Mouse (Mus musculus) liver, adult 2 months (tissue): ENCODE results near the gene Irf2. TPM values are rescaled to one million over a fixed set of nuclear protein-coding genes. Genes with fewer than 3 reads are reported as not detected.
A peak's percentile ranks its signal among the peaks of the same experiment; 100 is the strongest.

Experiments
- DNase-seq: peaks from one replicate; pipeline ENCODE4 v3.0.0-alpha.2; 2011; ENCODE audit warnings: low read depth, low spot score; ENCODE audit errors: extremely low read depth
- H3K27ac ChIP-seq: fragments of 200-500 bp; replicated peaks from 2 replicates; pipeline ENCODE4 v1.5.1; 2012; ENCODE audit warnings: low read depth, mild to moderate bottlenecking, control low read depth, inconsistent platforms, low read length; ENCODE audit not compliant: insufficient read depth
- H3K27me3 ChIP-seq: fragments of 200-500 bp; 2 replicates; pipeline ENCODE4 v1.6.1; 2012; ENCODE audit warnings: mild to moderate bottlenecking, moderate library complexity, low read length, inconsistent platforms; ENCODE audit not compliant: control insufficient read depth, insufficient read depth
- H3K36me3 ChIP-seq: fragments of 200-500 bp; 2 replicates; pipeline ENCODE4 v1.6.1; 2012; ENCODE audit warnings: low read length, inconsistent platforms; ENCODE audit not compliant: control insufficient read depth, insufficient read depth
- H3K4me1 ChIP-seq: fragments of 200-500 bp; 2 replicates; pipeline ENCODE4 v1.6.1; 2011; ENCODE audit warnings: low read length; ENCODE audit not compliant: control insufficient read depth, insufficient read depth
- H3K4me3 ChIP-seq: fragments of 200-500 bp; 2 replicates; pipeline ENCODE4 v1.5.1; 2011; ENCODE audit warnings: low read depth, mild to moderate bottlenecking, control low read depth, low read length, moderate library complexity; ENCODE audit not compliant: insufficient read depth
- H3K79me2 ChIP-seq: fragments of 200-500 bp; 2 replicates; pipeline ENCODE4 v1.6.1; 2012; ENCODE audit warnings: inconsistent platforms, mild to moderate bottlenecking, low read length, moderate library complexity; ENCODE audit not compliant: control insufficient read depth, insufficient read depth
- H3K9ac ChIP-seq: fragments of 200-500 bp; 2 replicates; pipeline ENCODE4 v1.6.1; 2012; ENCODE audit warnings: low read depth, mild to moderate bottlenecking, control low read depth, inconsistent platforms, low read length
- CTCF ChIP-seq: fragments of 200-500 bp; IDR thresholded peaks from 2 replicates; pipeline ENCODE4 v1.5.1; 2011; ENCODE audit warnings: low read depth, low read length, control low read depth
- POLR2A ChIP-seq: fragments of 200-500 bp; IDR thresholded peaks from 2 replicates; pipeline ENCODE4 v1.6.1; 2011; ENCODE audit warnings: low read length, control low read depth; ENCODE audit not compliant: insufficient read depth; ENCODE audit errors: extremely low read depth
- WGBS: fragments of 180-500 bp; shearing (Covaris S2); methylation state at CpG from one replicate; pipeline ENCODE4 v1.1.7; 2018; 5-methylcytosine and 5-hydroxymethylcytosine counted together
- polyA plus RNA-seq: library from polyadenylated mRNA; depleted of rRNA; stranded (reverse); fragments of >200 nt; gene quantifications from 2 replicates; pipeline ENCODE4 v1.2.3, GENCODE M21; 2012
- total RNA-seq: library from RNA; depleted of rRNA; stranded (reverse); fragments of >200 nt; gene quantifications from 2 replicates; pipeline ENCODE4 v1.2.3, GENCODE M21; 2014

The Irf2 gene
- total and polyA plus RNA-seq, 2 experiments, result 13.7 to 23.4 TPM

DNA sequence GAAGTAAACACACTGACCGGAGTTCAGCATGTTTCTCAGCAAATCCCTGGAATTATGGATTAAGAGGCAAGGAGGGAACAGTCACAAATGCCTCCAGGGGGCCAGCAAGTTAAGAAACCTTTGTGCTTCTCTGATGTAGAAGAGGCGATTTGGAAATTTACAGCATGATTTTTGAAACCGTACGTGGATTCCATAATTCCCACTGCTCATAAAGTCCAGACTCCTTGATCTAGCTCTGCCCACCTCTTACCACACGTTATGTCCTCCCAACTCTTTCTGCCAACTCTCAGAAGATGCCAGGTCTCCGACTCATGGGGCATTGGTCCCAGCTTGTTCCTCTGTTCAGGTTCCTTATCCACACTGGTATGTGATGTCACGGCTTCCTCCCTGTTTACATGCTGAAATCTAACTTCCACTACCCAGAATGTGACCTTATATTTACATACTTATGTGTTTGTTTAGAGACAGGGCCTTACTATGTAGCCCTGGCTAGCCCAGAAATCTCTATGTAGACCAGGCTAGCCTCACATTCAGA, 7.1 kb upstream of the Irf2 start:
- WGBS, result 86% methylated on average over 7 of the region's 7 CpGs
- H3K27ac ChIP-seq, result no peak overlapping the region
- peaks cover 4% of the 10 kb centered on the region; the same call in 1 of the 2 replicates for H3K4me1 ChIP-seq
- no peak for DNase-seq
- H3K79me2 ChIP-seq, result no peaks in the 10 kb centered on the region
- H3K36me3 ChIP-seq, result no peaks in the 10 kb centered on the region
- H3K9ac ChIP-seq, result no peak overlapping the region
- no peaks in the 10 kb centered on the region for H3K27me3 ChIP-seq
- H3K4me3 ChIP-seq, result no peak overlapping the region
- no peak for TF ChIP-seq POLR2A
- no peak for TF ChIP-seq CTCF

DNA sequence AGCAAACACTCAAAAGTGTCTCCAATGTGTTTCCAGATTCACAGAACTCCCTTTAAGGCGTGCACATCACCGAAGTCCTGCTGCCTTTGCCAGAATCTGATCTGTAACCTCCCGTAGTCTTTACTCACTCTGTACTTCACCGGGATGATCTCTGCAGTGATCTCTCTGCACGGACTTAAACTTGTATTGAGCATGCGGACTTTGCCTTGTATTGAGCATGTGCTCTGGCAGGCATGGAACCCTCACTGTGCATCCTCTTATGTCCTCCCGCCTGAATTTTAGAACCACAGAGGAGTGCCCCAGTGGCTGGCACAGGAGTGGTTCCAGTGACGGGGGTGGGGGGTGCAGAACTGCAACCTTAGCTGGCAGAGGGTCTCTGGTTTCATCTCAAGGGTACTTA, 5.9 kb upstream of the Irf2 start:
- H3K9ac ChIP-seq, result no peak overlapping the region
- no peak overlapping the region; the same call in 1 of the 2 replicates for H3K4me3 ChIP-seq
- H3K36me3 ChIP-seq, result no peaks in the 10 kb centered on the region
- TF ChIP-seq POLR2A, result no peak
- TF ChIP-seq CTCF, result no peak
- peaks cover 6% of the 10 kb centered on the region for H3K4me1 ChIP-seq
- WGBS, result 26% methylated on average over 8 of the region's 8 CpGs
- peak; percentile 87 for DNase-seq
- H3K79me2 ChIP-seq, result no peaks in the 10 kb centered on the region; the same call in 1 of the 2 replicates
- H3K27me3 ChIP-seq, result no peaks in the 10 kb centered on the region
- H3K27ac ChIP-seq, result peak overlapping the region; percentile 58

DNA sequence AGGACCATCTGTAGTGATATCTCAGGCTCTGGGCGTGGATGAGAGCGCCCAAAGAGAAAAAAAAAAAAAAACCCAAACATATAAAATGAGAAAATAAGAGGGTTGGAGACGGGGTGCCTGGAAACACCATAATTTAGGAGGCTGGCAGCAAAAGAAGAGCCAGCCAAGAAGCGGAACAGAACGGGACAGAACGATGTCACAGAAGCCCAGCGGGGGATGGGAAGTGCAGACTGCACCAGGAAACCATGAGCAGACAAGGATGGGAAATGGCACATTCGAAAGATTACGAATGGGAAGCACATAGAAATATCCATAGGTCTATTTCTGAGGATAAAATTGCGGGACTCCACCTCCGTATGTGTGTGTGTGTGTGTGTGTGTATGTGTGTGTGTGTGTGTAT, 4.0 kb upstream of the Irf2 start:
- no peak overlapping the region for H3K4me3 ChIP-seq
- WGBS, result 88% methylated on average over 11 of the region's 11 CpGs
- H3K9ac ChIP-seq, result no peak overlapping the region
- TF ChIP-seq POLR2A (no peak), CTCF (no peak)
- no peaks in the 10 kb centered on the region for H3K27me3 ChIP-seq
- H3K27ac ChIP-seq, result no peak overlapping the region
- no peak for DNase-seq
- peaks cover 9% of the 10 kb centered on the region for H3K79me2 ChIP-seq
- H3K36me3 ChIP-seq, result no peaks in the 10 kb centered on the region
- H3K4me1 ChIP-seq, result peaks cover 6% of the 10 kb centered on the region

DNA sequence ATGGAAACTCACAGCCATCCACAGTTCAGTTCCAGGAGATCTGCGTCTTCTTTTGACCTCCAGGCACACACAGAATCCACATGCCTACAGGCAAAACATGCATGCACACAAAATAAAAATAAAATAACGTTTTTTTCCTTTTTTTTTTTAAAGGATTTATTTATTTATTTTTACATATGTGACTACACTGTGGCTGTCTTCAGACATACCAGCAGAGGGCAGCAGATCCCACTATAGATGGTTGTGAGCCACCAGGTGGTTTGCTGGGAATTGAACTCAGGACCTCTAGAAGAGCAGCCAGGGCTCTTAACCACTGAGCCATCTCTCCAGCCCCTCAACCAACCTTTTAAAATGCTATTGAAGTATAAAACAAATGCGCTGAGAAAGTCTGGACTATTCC, 3.3 kb upstream of the Irf2 start:
- no peaks in the 10 kb centered on the region for H3K27me3 ChIP-seq
- no peak for DNase-seq
- WGBS, result 83% methylated on average over 3 of the region's 3 CpGs

DNA sequence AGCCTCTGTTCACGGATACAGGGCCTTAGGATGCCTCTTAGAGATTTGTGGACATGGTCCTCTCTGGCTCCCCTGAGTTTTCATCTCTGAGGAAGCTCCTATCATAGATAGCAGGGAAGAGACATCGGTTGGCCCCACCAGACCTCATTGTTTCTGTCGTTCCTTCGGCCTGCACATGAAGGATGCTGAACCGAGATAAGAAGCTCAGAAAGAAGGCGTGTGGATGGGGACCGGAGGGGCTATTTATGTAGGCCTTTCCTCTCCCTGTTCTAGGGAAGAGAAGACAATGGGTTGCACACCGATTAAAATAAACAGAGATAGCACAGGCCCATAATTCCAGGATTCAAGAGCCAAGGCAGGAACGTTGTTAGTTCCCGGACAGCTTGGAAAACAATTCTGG, 2.1 kb upstream of the Irf2 start:
- no peak overlapping the region for H3K9ac ChIP-seq

More for the DNA sequence above, 3.3 kb upstream of the Irf2 start:
- Histone ChIP-seq H3K27ac (no peak overlapping the region), H3K4me1 (peaks cover 6% of the 10 kb centered on the region), H3K4me3 (no peak overlapping the region), H3K79me2 (peaks cover 17% of the 10 kb centered on the region), H3K9ac (no peak overlapping the region), H3K36me3 (no peaks in the 10 kb centered on the region)
- peak; percentile 18; the same call in 1 of the 2 replicates for TF ChIP-seq CTCF
- no peak for TF ChIP-seq POLR2A

DNA sequence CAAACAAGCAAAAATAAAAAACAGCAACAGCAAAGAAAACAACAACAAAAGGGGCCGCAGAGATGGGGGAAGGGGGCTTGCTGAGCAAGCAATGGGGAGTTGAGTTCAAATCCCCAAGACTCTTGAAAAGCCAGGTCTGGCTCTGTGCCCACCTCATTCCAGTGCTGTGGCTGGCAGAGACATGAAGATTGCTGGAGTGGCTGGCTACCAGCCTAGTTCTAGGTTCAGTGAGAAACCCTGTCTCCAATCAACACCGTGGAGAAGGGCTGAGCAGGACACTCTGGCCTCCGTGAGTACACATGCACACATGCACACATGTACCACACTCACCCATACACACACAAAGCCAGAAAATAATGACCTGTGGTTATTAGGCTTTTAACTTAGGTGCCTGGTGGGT, 1.6 kb upstream of the Irf2 start:
- 29% methylated on average over 3 of the region's 3 CpGs for WGBS
- Histone ChIP-seq H3K9ac (peak overlapping the region; percentile 6; the same call in 1 of the 2 replicates), H3K27ac (peak overlapping the region; percentile 70), H3K4me1 (peaks cover 6% of the 10 kb centered on the region), H3K27me3 (no peaks in the 10 kb centered on the region), H3K4me3 (no peak overlapping the region; the same call in 1 of the 2 replicates), H3K36me3 (no peaks in the 10 kb centered on the region), H3K79me2 (peaks cover 18% of the 10 kb centered on the region)
- peak; percentile 74 for DNase-seq
- TF ChIP-seq CTCF (no peak), POLR2A (no peak)

More for the DNA sequence above, 2.1 kb upstream of the Irf2 start:
- no peaks in the 10 kb centered on the region for H3K27me3 ChIP-seq
- no peak overlapping the region for H3K4me3 ChIP-seq
- no peak for DNase-seq
- H3K79me2 ChIP-seq, result peaks cover 18% of the 10 kb centered on the region
- WGBS, result 82% methylated on average over 10 of the region's 10 CpGs
- H3K4me1 ChIP-seq, result peaks cover 6% of the 10 kb centered on the region
- H3K36me3 ChIP-seq, result no peaks in the 10 kb centered on the region
- H3K27ac ChIP-seq, result peak overlapping the region; percentile 17; the same call in 1 of the 2 replicates
- TF ChIP-seq POLR2A (no peak), CTCF (no peak)
